Mouse (Mus musculus): ENCODE measurements around the gene Lair1. TPM values are rescaled to one million over a fixed set of nuclear protein-coding genes. Genes with fewer than 3 reads are reported as not detected.
"Not testable (repeated sequence)": the region's sequence is repeated elsewhere in the genome, so short reads cannot be mapped to it uniquely, and the experiment has no call there.

Gene Lair1
- total and polyA plus RNA-seq, 3 experiments: 0.02 to 4.3 (median 0.45) TPM

- H3K4me1 ChIP-seq (ENCODE audit: insufficient read depth, low read depth, low read length): peaks cover 34% of the 10 kb centered on the region
- no peak for TF ChIP-seq CTCF (IDR thresholded peaks at IDR 0.05; ENCODE audit: low read depth, low read length)
- TF ChIP-seq GATA2 (IDR thresholded peaks at IDR 0.05; ENCODE audit: borderline replicate concordance, low read depth, low read length): no peak
- TF ChIP-seq POLR2AphosphoS5 (IDR thresholded peaks at IDR 0.05; ENCODE audit: insufficient replicate concordance, low read depth, low read length): no peak
- no peak for TF ChIP-seq TAL1 (conservative IDR thresholded peaks at IDR 0.05; ENCODE audit: low read depth, low read length)
- TF ChIP-seq GATA1 (IDR thresholded peaks at IDR 0.05; ENCODE audit: borderline replicate concordance, low read length): no peak
- H3K27me3 ChIP-seq (ENCODE audit: insufficient read depth, low read length): no peaks in the 10 kb centered on the region; the same call in 1 of the 2 replicates
- no peaks in the 10 kb centered on the region for H3K36me3 ChIP-seq (replicated peaks)
- ATAC-seq (ENCODE audit: extremely low read depth, insufficient number of reproducible peaks, low FRiP score, poor library complexity, severe bottlenecking) (no peak), DNase-seq (ENCODE audit: low spot score) (no peak)
- H3K9me3 ChIP-seq (replicated peaks): no peaks in the 10 kb centered on the region
- H3K4me3 ChIP-seq (ENCODE audit: low read depth, low read length): no peak overlapping the region
Observed at GRCm38 (mm10) chr7:4081706-4082105, 18.7 kb upstream of the Lair1 start.

GRCm38 (mm10) chr7:4080552-4080951, 17.5 kb upstream of the Lair1 start:
- no peak for TF ChIP-seq GATA1 (IDR thresholded peaks at IDR 0.05; ENCODE audit: borderline replicate concordance, low read length)
- no peak for TF ChIP-seq GATA2 (IDR thresholded peaks at IDR 0.05; ENCODE audit: borderline replicate concordance, low read depth, low read length)
- TF ChIP-seq POLR2AphosphoS5 (IDR thresholded peaks at IDR 0.05; ENCODE audit: insufficient replicate concordance, low read depth, low read length): no peak
- no peaks in the 10 kb centered on the region for H3K9me3 ChIP-seq (replicated peaks)
- H3K27me3 ChIP-seq (ENCODE audit: insufficient read depth, low read length): no peaks in the 10 kb centered on the region; the same call in 1 of the 2 replicates
- H3K36me3 ChIP-seq (replicated peaks): no peaks in the 10 kb centered on the region
- no peak for DNase-seq (ENCODE audit: low spot score)
- H3K4me1 ChIP-seq (ENCODE audit: insufficient read depth, low read depth, low read length): peaks cover 34% of the 10 kb centered on the region
- peak; percentile 34; the same call in 1 of the 2 replicates for ATAC-seq (ENCODE audit: extremely low read depth, insufficient number of reproducible peaks, low FRiP score, poor library complexity, severe bottlenecking)
- H3K4me3 ChIP-seq (ENCODE audit: low read depth, low read length): no peak overlapping the region

GRCm38 (mm10) chr7:4079511-4079910, 16.5 kb upstream of the Lair1 start:
- no peak for TF ChIP-seq GATA2 (IDR thresholded peaks at IDR 0.05; ENCODE audit: borderline replicate concordance, low read depth, low read length)
- no peak for TF ChIP-seq CTCF (IDR thresholded peaks at IDR 0.05; ENCODE audit: low read depth, low read length)
- no peak for TF ChIP-seq POLR2AphosphoS5 (IDR thresholded peaks at IDR 0.05; ENCODE audit: insufficient replicate concordance, low read depth, low read length)
- TF ChIP-seq TAL1 (conservative IDR thresholded peaks at IDR 0.05; ENCODE audit: low read depth, low read length): no peak
- no peak for TF ChIP-seq GATA1 (IDR thresholded peaks at IDR 0.05; ENCODE audit: borderline replicate concordance, low read length)
- DNase-seq (ENCODE audit: low spot score) (no peak), ATAC-seq (ENCODE audit: extremely low read depth, insufficient number of reproducible peaks, low FRiP score, poor library complexity, severe bottlenecking) (no peak)
- H3K4me1 ChIP-seq (ENCODE audit: insufficient read depth, low read depth, low read length): peaks cover 34% of the 10 kb centered on the region
- no peaks in the 10 kb centered on the region; the same call in 1 of the 2 replicates for H3K27me3 ChIP-seq (ENCODE audit: insufficient read depth, low read length)
- no peaks in the 10 kb centered on the region for H3K9me3 ChIP-seq (replicated peaks)
- no peaks in the 10 kb centered on the region for H3K36me3 ChIP-seq (replicated peaks)
- H3K4me3 ChIP-seq (ENCODE audit: low read depth, low read length): no peak overlapping the region; the same call in 1 of the 2 replicates

GRCm38 (mm10) chr7:4073144-4073543, 10.1 kb upstream of the Lair1 start:
- TF ChIP-seq GATA1 (IDR thresholded peaks at IDR 0.05; ENCODE audit: borderline replicate concordance, low read length): no peak
- TF ChIP-seq GATA2 (IDR thresholded peaks at IDR 0.05; ENCODE audit: borderline replicate concordance, low read depth, low read length): no peak
- no peak for TF ChIP-seq POLR2AphosphoS5 (IDR thresholded peaks at IDR 0.05; ENCODE audit: insufficient replicate concordance, low read depth, low read length)
- TF ChIP-seq CTCF (IDR thresholded peaks at IDR 0.05; ENCODE audit: low read depth, low read length): no peak
- TF ChIP-seq TAL1 (conservative IDR thresholded peaks at IDR 0.05; ENCODE audit: low read depth, low read length): no peak
- Histone ChIP-seq H3K4me3 (ENCODE audit: low read depth, low read length) (no peak overlapping the region), H3K27me3 (ENCODE audit: insufficient read depth, low read length) (no peaks in the 10 kb centered on the region), H3K4me1 (ENCODE audit: insufficient read depth, low read depth, low read length) (peaks cover 2% of the 10 kb centered on the region; the same call in 1 of the 2 replicates), H3K9me3 (replicated peaks) (no peaks in the 10 kb centered on the region), H3K36me3 (replicated peaks) (no peaks in the 10 kb centered on the region)
- DNase-seq (ENCODE audit: low spot score): no peak
- ATAC-seq (ENCODE audit: extremely low read depth, insufficient number of reproducible peaks, low FRiP score, poor library complexity, severe bottlenecking): no peak

GRCm38 (mm10) chr7:4071066-4071465, 8.1 kb upstream of the Lair1 start:
- Histone ChIP-seq H3K27me3 (ENCODE audit: insufficient read depth, low read length) (no peaks in the 10 kb centered on the region), H3K4me3 (ENCODE audit: low read depth, low read length) (no peak overlapping the region), H3K4me1 (ENCODE audit: insufficient read depth, low read depth, low read length) (peaks cover 5% of the 10 kb centered on the region), H3K9me3 (replicated peaks) (no peaks in the 10 kb centered on the region), H3K36me3 (replicated peaks) (no peaks in the 10 kb centered on the region)
- ATAC-seq (ENCODE audit: extremely low read depth, insufficient number of reproducible peaks, low FRiP score, poor library complexity, severe bottlenecking) (no peak), DNase-seq (ENCODE audit: low spot score) (no peak)
- TF ChIP-seq GATA2 (IDR thresholded peaks at IDR 0.05; ENCODE audit: borderline replicate concordance, low read depth, low read length): no peak
- no peak for TF ChIP-seq CTCF (IDR thresholded peaks at IDR 0.05; ENCODE audit: low read depth, low read length)
- TF ChIP-seq TAL1 (conservative IDR thresholded peaks at IDR 0.05; ENCODE audit: low read depth, low read length): no peak
- TF ChIP-seq POLR2AphosphoS5 (IDR thresholded peaks at IDR 0.05; ENCODE audit: insufficient replicate concordance, low read depth, low read length): no peak
- TF ChIP-seq GATA1 (IDR thresholded peaks at IDR 0.05; ENCODE audit: borderline replicate concordance, low read length): no peak

GRCm38 (mm10) chr7:4063714-4064425, 866 bp upstream of the Lair1 start:
- Histone ChIP-seq H3K4me1 (ENCODE audit: insufficient read depth, low read depth, low read length) (peaks cover 10% of the 10 kb centered on the region), H3K9me3 (replicated peaks) (no peaks in the 10 kb centered on the region), H3K36me3 (replicated peaks) (no peaks in the 10 kb centered on the region), H3K27me3 (ENCODE audit: insufficient read depth, low read length) (no peaks in the 10 kb centered on the region), H3K4me3 (ENCODE audit: low read depth, low read length) (no peak overlapping the region)
- DNase-seq (ENCODE audit: low spot score) (no peak), ATAC-seq (ENCODE audit: extremely low read depth, insufficient number of reproducible peaks, low FRiP score, poor library complexity, severe bottlenecking) (no peak)
- TF ChIP-seq GATA2 (IDR thresholded peaks at IDR 0.05; ENCODE audit: borderline replicate concordance, low read depth, low read length) (no peak), TAL1 (conservative IDR thresholded peaks at IDR 0.05; ENCODE audit: low read depth, low read length) (no peak), POLR2AphosphoS5 (IDR thresholded peaks at IDR 0.05; ENCODE audit: insufficient replicate concordance, low read depth, low read length) (no peak), GATA1 (IDR thresholded peaks at IDR 0.05; ENCODE audit: borderline replicate concordance, low read length) (no peak), CTCF (IDR thresholded peaks at IDR 0.05; ENCODE audit: low read depth, low read length) (no peak)

GRCm38 (mm10) chr7:4060602-4061188, 2.3 kb downstream of the Lair1 start:
- H3K27me3 ChIP-seq (ENCODE audit: insufficient read depth, low read length); DNase-seq (ENCODE audit: low spot score); ATAC-seq (ENCODE audit: extremely low read depth, insufficient number of reproducible peaks, low FRiP score, poor library complexity, severe bottlenecking): not testable (repeated sequence)

More at GRCm38 (mm10) chr7:4060602-4061188, 2.3 kb downstream of the Lair1 start:
- H3K36me3 ChIP-seq (replicated peaks); H3K4me3 ChIP-seq (ENCODE audit: low read depth, low read length); H3K4me1 ChIP-seq (ENCODE audit: insufficient read depth, low read depth, low read length); H3K9me3 ChIP-seq (replicated peaks): not testable (repeated sequence)

All from G1E (cell line).